Mouse (Mus musculus): ENCODE measurements around the gene Slk. TPM values are rescaled to one million over a fixed set of nuclear protein-coding genes. Genes with fewer than 3 reads are reported as not detected.

The Slk gene
- total RNA-seq (2021), result 10 to 100 TPM; 64.4 to 64.7 TPM
- long read RNA-seq, full-length matches to known transcripts, result 32 of 44 reads
- long read RNA-seq, partial matches to known transcripts, result 6 of 44 reads
- long read RNA-seq, other reads (novel, unspliced or antisense), result 6 of 44 reads

DNA sequence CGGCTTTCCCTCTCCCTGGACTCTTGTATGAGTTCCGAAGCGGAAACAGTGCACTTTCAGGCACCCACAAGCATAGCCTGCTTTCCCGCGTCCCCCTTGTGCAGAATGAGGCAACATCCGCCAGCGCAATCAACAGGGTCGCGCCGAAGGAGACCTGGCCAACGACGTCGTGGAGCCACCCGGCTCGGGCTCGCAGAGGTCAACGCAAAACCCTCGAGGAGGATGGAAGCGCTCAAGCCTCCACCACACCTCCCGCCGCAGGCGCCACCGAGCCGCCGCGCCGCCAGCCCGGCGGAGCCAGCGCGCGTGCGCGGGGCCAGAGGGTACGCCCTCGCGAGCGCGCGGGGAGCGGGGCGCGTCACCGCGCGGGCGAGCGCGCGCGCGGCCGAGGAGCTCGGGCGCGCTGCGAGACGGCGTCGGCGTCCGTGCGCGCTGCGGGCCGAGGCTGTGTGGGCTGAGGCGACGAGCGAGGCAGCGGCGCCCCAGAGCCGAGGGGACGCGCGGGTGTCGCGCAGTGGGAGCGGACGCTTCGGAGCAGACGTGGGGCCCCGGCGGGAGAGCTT is at the start of gene Slk:
Slk (plus strand) TSS at position 454 of the 563 bp plus-strand sequence.
- peak; percentile 69 to 81 for DNase-seq (ENCODE audit: low spot score in 2 of 2)

DNA sequence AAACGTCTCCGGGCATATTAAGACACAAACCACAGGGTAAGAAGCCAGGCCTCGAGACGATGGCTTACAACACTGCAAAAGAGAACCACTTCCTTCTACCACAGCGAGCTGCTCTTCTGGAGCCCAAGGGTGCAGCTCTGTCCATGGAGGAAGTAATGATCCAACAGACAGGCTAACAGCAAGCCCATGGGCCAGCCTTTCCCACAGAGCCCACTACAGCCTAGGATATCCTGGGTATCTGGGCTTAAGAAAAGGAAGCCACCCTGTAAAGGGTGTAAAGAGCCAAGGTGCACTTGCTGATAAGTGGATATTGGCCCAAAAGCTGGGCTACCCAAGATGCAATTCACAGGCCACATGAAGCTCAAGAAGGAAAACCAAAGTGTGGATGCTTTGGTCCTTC is 48.2 kb upstream of the Slk start:
- DNase-seq (ENCODE audit: low spot score in 2 of 2), result no peak

DNA sequence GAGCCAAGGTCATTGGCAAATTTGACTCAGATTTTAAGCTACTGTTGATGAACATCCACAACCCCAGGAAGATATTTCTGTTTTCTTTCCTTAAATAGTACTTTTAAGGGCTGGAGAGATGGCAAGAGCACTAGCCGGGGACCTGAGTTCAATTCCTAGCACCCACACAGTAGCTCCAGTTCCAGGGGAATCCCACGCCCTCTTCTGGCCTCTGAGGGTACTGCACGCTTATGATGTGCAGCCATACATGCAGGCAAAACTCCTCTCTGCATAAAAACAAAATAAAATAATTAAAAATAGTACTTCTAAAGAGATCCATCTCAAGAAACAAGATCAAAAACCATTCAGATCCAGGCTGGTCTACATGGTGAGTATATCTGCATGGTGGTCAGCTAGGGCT is 47.0 kb upstream of the Slk start:
- DNase-seq (ENCODE audit: low spot score in 2 of 2), result no peak

DNA sequence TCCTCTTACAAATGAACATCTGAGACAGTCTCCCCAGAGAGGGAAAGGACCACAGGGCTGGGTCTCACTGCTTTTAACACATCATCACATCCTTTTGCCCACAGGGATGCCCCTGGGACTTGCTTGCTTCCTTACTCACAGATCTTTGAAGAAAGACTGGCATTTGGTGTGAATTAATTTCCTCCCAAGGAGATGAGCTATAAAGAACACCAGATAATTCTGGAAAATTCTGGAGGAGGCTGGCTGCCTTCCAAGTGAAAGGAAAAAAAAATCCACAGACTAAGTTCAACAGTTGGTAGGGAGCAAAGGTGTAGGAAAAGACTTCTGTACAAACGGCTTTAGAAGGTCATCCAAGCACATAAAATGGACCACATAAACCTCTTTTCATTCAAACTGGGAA is 45.3 kb upstream of the Slk start:
- peak in 1 of 2 experiments; percentile 39 for DNase-seq (ENCODE audit: low spot score in 2 of 2)

DNA sequence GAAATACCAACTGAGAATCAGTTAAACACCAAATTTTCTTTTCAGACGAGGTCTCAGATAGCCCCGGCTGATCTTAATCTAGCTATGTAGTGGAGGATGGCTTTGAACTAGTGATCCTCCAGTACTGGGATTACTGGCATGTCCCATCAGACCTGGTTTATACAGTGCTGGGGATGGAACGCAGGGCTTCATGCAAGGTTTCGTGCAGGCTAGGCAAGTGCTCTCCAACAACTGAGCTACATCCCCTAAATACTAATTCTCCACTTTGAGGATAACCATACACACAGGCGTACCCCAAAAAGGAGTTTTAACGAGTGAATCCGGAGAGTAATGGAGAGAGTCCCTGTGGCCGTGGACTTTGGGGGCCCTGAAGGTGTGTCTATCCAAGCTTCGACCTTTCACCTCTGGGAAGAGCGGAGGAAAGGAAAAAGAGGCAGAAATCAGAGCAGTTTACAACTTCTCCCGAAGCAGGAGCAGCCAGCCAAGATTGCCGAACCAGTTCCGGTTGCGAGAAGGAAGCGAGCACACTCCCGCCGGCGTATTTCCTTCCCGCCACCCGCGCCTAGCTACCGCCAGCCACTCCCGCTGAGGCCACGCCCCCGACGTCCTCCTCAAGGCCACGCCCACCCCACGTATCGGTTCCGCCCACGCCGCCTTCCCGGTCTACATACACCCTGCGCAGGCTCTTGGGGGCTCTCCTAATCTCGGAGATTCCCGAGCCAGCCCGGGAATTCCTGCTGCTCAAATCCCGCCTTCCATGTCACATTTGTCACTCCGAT is 42.8 kb upstream of the Slk start:
- DNase-seq (ENCODE audit: low spot score in 2 of 2), result peak; percentile 95 to 98

DNA sequence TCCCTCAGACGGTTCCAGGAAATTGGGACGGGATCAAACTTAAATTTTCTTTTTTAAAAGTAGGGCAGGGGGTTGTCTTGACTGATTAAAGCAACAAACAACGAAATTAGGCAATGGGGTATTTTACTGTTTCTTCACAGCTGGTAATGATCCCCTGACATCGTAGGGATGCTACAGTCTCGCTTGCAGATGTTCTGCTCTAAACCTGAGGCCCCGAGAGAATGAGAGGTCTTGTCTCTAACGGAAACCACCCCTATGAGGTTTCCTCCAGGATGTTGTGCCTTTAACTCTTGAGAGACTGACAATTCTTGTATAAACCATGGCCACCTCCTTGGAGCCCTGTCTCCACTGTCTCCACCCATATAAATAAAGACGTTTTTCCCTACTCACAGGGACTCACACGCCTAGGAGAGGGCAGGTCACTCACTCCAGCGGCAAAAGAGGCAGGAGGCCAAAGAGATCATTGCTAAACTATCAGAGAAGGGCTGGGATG is 42.1 kb upstream of the Slk start, which contains the start of gene Stn1:
Stn1 (minus strand) TSS at position 208 of the 493 bp plus-strand sequence.
- no peak for DNase-seq (ENCODE audit: low spot score in 2 of 2)

DNA sequence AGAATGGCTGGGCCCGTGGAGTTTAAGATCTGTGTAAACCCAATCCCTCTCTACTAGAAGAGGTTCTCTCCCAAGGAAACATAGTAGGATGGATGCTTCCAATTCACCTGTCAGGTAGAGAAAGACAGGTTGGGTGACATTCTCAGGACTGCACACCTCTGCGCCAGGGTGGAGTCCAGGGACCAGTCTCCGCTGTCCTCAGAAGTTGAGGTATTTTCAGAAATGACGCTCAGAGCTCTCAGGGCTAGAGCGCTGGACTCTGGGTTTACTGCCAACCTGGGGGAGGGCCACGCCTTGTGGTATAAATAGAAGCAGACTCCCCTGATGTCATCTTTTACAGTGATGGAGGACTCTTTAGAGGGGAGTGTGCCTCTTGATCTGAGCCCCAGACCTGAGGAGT is 41.6 kb upstream of the Slk start:
- DNase-seq (ENCODE audit: low spot score in 2 of 2), result no peak

DNA sequence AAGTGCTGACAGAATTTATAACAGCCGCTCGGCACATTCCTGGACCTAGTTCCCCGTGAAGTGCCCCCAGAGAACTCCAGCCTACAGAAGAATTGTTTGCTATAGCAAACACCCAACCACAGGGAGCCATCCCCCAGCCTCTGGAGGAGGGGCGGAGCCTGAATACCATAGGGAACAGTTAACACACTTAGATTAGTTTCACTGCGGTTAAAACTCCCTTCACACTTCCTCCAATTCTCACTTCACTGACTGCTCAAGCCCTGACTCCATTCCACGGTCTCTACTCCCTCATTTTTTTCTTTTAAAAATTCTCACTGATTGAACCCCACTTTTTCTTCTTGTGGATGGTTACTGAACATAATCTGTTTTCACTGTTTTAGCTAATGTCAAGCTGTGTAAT is 40.7 kb upstream of the Slk start:
- no peak for DNase-seq (ENCODE audit: low spot score in 2 of 2)

DNA sequence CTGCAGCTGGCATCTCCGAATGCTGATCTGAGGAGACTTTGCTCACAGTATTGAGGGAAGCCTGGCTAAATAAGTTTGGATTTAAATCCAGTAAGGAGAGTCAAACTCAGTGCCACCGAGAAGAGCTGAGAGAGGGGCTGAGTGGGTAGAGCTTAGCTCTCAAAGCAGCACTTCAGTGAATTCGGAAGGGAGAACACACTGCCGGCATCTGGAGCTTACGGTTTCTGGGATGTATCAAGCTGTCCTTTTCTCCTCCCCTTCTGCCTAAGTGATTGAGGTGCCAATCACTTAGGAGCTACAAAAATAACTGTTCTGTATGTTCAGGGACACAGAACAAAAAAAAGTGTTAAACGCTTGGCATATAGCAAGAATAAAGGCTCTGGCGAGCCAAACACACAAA is 37.0 kb upstream of the Slk start:
- peak in 1 of 2 experiments; percentile 58 for DNase-seq (ENCODE audit: low spot score in 2 of 2)

DNA sequence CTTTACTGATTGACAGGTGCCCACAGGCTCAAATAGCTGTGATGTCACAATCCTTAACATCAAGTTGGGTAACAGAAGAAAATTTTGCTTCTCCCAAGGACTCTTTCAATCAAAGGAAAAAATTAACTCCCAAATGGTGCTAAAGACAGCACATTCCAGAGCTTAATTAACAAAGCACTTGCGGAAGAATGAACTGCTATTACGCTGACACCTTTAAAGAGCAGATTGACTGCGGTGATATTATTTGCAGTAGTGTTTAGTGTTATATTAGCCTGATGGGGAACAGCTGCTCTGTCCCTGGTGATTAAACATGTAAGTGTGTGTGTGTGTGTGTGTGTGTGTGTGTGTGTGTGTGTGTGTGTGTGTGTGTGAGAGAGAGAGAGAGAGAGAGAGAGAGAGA is 34.4 kb upstream of the Slk start:
- no peak for DNase-seq (ENCODE audit: low spot score in 2 of 2)

DNA sequence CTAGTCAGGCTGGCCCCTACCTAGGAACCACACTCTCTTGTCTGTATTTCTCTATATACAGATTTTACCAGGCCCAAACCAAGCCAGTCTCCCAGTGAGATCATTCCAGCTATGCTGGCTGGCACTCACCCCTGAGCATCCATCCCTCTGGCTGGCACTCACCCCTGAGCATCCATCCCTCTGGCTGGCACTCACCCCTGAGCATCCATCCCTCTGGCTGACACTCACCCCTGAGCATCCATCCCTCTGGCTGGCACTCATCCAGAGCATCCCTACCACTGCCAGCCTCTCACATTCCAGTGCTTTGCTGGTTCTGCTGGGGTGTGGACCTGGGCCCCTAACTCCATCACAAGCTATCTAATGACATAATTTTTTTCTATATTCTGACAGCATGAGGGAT is 34.0 kb upstream of the Slk start:
- no peak for DNase-seq (ENCODE audit: low spot score in 2 of 2)

DNA sequence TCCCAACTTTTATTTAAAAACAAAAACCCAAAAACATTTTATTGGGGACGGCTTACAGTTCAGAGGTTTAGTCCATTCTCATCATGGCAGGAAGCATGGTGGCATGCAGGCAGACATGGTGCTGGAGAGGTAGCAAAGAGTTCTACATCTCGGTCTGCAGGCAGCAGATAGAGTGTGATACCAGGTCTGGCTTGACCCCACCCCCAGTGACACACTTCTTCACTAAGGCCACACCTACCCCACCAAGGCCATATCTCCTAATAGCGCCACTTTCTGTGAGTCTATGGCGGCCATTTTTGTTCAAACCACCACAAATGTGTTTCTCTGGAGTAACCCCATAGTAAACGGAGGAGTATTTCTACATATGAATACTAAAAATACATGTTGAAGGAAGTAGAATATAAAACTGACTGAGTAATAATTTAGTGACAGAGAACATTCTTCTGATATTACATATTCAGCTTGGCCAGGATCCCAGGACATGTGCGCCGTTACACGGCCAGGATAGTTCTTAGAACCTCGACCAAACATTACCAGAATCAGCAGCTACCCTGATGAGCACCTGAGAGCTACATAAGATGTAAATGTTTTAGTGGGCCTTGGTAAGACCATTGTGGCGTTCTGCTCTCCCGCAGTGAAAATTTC is 30.9 kb upstream of the Slk start:
- no peak for DNase-seq (ENCODE audit: low spot score in 2 of 2)

DNA sequence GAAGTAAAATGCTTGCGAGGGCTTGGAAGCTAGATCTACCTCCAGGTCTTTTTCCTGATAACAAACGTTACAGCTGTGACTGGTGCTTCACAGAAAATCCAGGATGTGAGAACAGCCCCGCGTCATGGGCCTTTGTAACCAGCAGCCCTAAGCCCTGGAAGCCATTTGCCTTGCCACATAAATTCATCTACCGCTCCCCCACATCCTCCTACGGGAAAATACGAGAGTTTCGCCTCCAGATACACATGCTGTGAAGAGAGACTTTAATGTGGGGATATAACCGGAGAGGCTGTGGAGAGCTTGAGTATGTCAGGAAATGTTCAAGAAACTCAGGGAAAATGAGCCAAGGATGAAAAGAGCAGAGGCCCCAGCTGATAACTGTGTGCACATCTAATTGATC is 30.3 kb upstream of the Slk start:
- peak; percentile 7 to 56 for DNase-seq (ENCODE audit: low spot score in 2 of 2)

DNA sequence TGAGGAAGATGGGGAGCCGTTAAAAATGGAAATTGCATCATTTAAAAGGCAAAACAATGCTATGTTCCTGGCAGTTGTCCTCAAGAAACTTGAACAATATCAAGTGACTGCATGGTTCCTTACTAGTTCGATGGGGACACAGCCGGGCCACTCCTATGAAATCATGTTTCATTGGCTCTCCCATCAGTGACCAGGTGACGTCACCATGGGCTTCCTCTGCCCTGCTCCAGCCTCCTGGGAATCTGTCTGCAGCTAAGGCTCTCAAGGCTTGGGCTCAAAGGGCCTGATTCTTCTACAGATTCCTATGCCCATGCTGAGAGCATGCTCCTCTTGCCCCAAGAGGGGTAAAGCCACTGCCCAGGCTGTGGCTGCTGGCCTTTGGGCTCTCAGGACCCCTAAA is 29.9 kb upstream of the Slk start:
- DNase-seq (ENCODE audit: low spot score in 2 of 2), result no peak

DNA sequence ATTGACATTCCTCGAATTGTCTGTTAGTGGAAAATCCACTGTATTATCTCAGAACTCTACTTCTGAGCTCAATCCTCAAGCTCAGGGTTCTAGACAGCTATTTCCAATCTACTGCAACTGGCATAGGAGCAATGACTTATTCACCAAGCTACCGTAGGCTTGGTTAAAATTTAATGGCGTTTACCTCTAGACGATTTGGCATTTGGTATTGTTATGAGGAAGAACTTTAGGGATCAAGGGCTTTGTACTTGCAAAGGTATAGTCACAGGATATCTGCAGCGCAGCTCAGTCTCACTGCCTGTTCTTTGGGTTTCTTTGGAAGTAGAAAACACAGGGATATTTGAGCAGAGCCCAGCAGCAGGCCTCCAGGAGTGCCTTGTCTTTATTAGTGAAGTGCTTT is 20.3 kb upstream of the Slk start:
- no peak for DNase-seq (ENCODE audit: low spot score in 2 of 2)

DNA sequence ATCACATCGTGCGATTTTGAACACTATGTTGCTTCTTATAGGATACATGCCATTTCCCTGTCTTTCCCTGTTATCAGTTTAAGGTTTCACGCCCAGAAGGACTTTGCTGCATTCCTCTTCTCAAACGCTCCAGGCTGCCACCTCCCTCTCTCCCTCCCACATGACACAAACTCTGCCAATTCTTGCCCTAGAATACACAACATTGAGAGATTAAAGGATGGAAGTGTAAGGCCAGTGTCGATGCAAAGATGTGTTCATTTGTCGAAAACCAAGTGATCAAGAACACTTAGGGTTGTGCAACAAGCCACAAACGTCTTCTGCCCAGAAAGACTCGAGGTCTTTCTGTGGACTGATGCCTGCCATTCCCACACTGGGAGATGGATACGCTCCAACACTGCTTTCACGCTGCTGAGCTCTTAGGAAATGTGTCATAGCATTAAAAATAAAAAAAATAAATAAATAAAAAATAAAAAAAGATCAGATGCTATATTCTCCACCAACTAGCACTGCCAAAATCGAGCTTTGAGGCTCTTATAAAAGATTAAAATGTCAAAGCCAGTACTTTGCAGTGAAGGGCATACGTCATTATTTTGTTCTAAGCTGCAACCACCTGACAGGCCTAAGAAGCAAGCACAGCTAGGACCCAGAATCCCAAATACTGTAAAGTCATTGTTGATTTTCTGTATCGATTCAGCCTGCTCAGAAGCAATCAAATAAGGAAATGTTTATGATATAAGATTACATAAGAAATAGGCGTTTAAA is 19.5 kb upstream of the Slk start:
- peak; percentile 51 to 79 for DNase-seq (ENCODE audit: low spot score in 2 of 2)

DNA sequence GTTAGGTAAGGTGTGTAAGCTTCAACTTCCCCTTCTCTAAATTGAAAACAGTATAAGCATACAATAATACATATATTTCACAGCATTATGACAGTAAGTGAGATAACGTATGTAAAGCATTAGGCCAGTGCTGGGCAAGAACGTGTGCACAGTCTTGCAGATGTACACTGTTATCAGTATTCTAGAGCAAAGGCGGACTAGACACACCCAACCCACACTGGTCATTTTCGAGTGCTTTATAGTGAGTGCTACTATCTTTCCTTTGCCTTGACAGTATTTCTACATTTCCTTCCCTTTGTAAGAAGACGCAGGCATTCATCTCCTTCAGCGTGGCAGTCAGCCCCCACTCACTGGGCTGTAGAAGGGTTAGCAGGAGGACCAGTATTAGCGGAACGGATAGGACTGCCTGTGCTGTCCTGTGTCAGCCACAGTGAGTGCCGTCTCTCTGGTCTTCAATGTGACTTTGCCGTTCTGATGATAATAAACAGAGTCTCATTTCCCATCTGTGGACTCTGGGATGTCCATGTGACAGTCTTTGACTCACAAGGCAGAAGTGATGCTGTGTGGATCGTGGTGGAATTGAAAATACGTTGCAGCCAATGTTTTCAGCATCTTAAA is 18.8 kb upstream of the Slk start:
- no peak for DNase-seq (ENCODE audit: low spot score in 2 of 2)

DNA sequence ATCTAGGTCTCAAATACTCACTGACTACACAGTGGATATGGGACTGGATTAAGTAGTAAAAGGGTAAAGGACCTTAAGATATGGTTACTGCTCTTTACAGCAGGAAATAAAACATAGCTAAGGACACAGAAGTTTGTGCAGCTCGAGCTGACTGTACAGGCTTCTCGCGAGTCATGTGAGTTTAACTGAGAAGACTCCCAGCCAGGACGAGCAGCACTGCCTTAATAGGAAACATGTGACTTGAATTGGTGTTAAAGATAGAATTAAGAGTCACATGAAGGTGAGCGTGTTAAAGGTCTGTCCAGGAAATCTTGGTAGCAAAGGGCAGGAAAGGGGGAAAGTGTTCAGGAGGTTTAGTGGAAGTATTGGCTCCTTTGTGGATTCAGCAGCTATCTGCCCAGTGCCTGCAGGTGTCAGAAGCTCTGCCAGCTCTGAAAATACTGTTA is 17.5 kb upstream of the Slk start:
- no peak for DNase-seq (ENCODE audit: low spot score in 2 of 2)

DNA sequence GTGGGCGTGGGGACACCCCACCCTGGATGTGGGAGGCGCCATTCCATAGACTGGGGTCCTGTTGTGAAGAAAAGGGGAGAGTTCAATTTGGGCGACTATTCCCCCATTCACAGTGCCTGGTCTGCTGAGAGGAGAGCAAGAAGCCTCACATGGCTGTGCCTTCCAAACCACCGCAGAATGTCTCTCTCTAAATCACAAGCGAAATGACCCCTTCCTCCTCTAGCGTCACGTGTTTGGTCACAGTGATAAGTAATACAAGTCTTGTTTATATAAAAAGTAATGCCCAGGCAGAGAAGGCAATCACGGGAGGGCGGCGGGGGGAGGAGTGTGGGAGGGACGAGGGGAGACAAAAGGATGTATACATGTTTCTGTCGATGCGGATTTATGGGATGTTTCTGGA is 15.8 kb upstream of the Slk start:
- DNase-seq (ENCODE audit: low spot score in 2 of 2), result no peak

DNA sequence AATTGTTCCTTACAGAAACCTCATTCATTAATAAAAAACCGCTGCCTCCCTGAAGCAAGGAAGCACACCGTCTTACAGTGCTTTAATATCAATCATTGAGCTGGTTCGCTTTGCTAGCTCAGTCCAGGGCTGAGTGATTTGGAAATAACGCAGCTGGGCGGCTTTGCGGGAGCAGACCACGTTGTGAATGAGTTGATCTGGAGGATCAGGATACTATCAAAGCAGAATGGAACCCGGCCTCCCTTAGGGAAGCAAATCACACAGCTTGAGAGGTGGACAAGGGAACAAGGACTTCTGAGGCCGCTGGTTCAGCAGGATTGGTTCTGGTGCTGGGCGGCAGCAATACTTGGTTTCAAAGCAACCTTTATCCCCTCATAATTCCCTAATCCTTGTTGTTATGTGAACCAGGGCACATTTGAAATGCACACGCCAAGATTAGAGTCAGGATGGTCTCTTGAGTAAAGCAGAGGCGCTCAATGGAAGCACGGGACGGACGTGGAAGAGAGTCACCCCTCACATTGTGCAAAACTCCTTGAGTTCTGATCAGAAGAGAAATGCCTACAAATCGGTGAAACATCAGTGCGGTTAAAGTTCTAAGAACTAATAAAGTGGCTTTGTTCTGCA is 14.3 kb upstream of the Slk start:
- DNase-seq (ENCODE audit: low spot score in 2 of 2), result no peak
